Mouse (Mus musculus): ENCODE data around the gene Ciao2a. TPM values are rescaled to one million over a fixed set of nuclear protein-coding genes. Genes with fewer than 3 reads are reported as not detected.

The Ciao2a gene
- polyA plus RNA-seq, 1 experiment from 2014 or later = 61.0 TPM

DNA sequence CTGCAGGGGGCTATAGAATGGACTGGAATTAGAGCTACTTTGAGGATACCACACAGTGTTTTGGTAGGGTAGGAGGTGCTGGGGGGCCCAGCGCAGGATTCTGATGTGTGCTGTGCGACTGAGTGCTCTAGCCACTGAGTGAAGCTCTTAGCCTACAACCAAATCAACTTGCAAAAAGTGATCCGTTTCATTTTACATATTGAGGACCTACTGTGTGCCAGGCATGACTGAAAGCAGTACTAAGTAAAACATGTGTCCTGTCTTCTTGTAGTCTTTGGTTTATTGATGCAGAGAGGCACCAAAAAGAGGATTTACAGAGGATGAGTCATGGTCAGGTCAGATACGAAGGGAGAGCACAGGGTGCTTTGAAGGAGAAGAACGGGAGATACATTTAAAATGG is 40.8 kb downstream of the Ciao2a start:
- ATAC-seq = no peak
- no peak overlapping the region for H3K4me2 ChIP-seq (ENCODE audit: low read length)
- H3K4me3 ChIP-seq (ENCODE audit: low read depth, low read length) = no peak overlapping the region
- H3K36me3 ChIP-seq (ENCODE audit: control insufficient read depth, insufficient read depth, low read length) = no peaks in the 10 kb centered on the region
- WGBS = 81% methylated on average over 5 of the region's 5 CpGs
- no peaks in the 10 kb centered on the region for H3K9me3 ChIP-seq (replicated peaks; ENCODE audit: control insufficient read depth, low read length, poor library complexity, severe bottlenecking)
- no peaks in the 10 kb centered on the region for H3K27me3 ChIP-seq (ENCODE audit: control insufficient read depth, insufficient read depth, low read depth, low read length)
- no peak overlapping the region for H3K9ac ChIP-seq (ENCODE audit: low read depth, low read length)
- H3K4me1 ChIP-seq (ENCODE audit: control insufficient read depth, insufficient read depth, low read length) = peaks cover 5% of the 10 kb centered on the region; the same call in 1 of the 2 replicates
- H3K27ac ChIP-seq (ENCODE audit: low read length) = no peak overlapping the region

DNA sequence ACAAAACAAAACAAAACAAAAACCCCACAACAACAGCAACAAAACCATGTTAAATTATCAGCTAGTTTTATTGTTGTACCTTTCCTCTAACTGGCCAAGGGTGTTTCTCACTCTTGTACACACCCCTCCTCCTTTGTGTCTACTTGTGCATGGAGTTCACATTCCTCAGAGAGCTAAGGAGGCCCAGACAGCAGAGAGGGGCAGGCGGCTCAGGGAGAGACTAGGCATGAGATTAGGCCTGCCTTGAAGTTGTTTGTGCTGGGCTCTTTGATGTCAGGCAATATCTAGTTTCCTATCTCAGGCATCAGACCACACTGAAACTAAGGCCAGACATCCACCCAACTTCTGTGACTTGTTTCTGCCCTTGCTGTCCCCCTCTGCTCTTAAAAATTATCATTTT is 41.8 kb downstream of the Ciao2a start:
- 5% methylated on average over 1 of the region's 1 CpGs for WGBS
- no peak for ATAC-seq

DNA sequence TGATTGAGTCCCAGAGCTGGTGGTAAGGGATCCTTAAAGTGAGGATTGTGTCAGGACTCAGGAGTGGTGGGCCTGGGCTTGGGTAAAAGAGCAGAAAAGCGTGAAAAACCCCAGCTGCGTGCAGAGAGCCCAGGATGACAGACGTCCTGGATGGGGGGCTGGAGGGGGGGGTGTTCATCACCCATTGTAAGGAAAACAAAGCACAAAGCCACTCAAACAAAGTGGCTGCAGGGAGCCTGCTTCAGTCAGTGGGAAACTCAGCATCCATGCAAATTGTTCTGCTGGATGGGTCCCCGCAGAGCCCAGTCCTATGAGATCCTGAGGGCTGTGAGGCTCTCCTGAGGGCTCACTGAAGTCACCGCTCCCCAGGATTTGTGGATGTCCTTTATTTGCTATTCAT is 44.1 kb downstream of the Ciao2a start:
- H3K4me1 ChIP-seq (ENCODE audit: control insufficient read depth, insufficient read depth, low read length) = peaks cover 5% of the 10 kb centered on the region; the same call in 1 of the 2 replicates
- no peak overlapping the region for H3K27ac ChIP-seq (ENCODE audit: low read length)
- no peak overlapping the region for H3K9ac ChIP-seq (ENCODE audit: low read depth, low read length)
- no peaks in the 10 kb centered on the region for H3K27me3 ChIP-seq (ENCODE audit: control insufficient read depth, insufficient read depth, low read depth, low read length)
- no peak overlapping the region for H3K4me3 ChIP-seq (ENCODE audit: low read depth, low read length)
- 12% methylated on average over 5 of the region's 5 CpGs for WGBS
- H3K36me3 ChIP-seq (ENCODE audit: control insufficient read depth, insufficient read depth, low read length) = no peaks in the 10 kb centered on the region
- H3K4me2 ChIP-seq (ENCODE audit: low read length) = no peak overlapping the region
- ATAC-seq = no peak
- H3K9me3 ChIP-seq (replicated peaks; ENCODE audit: control insufficient read depth, low read length, poor library complexity, severe bottlenecking) = no peaks in the 10 kb centered on the region

More for the DNA sequence above, 41.8 kb downstream of the Ciao2a start:
- Histone ChIP-seq H3K9me3 (replicated peaks; ENCODE audit: control insufficient read depth, low read length, poor library complexity, severe bottlenecking) (no peaks in the 10 kb centered on the region), H3K9ac (ENCODE audit: low read depth, low read length) (no peak overlapping the region), H3K4me2 (ENCODE audit: low read length) (no peak overlapping the region), H3K27me3 (ENCODE audit: control insufficient read depth, insufficient read depth, low read depth, low read length) (no peaks in the 10 kb centered on the region), H3K36me3 (ENCODE audit: control insufficient read depth, insufficient read depth, low read length) (no peaks in the 10 kb centered on the region), H3K4me1 (ENCODE audit: control insufficient read depth, insufficient read depth, low read length) (peaks cover 5% of the 10 kb centered on the region; the same call in 1 of the 2 replicates), H3K4me3 (ENCODE audit: low read depth, low read length) (no peak overlapping the region), H3K27ac (ENCODE audit: low read length) (no peak overlapping the region)

DNA sequence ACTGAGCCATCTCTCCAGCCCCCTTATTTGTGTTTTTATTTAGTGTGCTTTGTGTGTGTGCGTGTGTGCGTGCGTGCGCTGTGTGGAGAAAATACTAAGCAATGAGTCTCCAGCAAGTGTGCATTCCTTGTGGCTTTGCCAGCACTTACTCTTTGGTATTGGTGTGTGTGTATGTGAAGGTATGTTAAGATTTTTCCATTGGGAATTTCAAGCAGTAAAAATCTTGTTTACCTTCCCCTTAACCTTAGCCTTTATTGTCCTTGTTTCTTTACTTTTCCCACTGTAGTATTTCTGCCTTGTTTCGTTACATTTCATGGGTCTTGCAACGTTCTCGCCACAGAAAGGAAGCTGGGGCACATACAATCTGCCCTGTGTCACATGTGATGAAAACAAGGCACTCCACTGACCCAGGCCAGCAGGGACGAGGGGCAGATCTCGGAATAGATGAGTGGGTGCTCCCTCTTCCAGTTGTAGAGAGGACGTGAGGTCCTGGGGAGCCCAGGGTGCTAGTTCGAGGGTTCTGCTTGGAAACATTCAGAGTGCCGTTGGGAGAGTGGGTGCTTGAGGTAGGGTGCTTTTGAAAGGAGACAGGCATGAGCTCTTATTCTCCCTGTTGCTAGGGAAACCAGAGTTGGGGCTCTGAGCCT is 45.0 kb downstream of the Ciao2a start:
- ATAC-seq = no peak
- Histone ChIP-seq H3K27ac (ENCODE audit: low read length) (no peak overlapping the region), H3K4me1 (ENCODE audit: control insufficient read depth, insufficient read depth, low read length) (peaks cover 5% of the 10 kb centered on the region; the same call in 1 of the 2 replicates), H3K36me3 (ENCODE audit: control insufficient read depth, insufficient read depth, low read length) (no peaks in the 10 kb centered on the region), H3K9me3 (replicated peaks; ENCODE audit: control insufficient read depth, low read length, poor library complexity, severe bottlenecking) (no peaks in the 10 kb centered on the region), H3K9ac (ENCODE audit: low read depth, low read length) (no peak overlapping the region), H3K27me3 (ENCODE audit: control insufficient read depth, insufficient read depth, low read depth, low read length) (no peaks in the 10 kb centered on the region), H3K4me3 (ENCODE audit: low read depth, low read length) (no peak overlapping the region), H3K4me2 (ENCODE audit: low read length) (no peak overlapping the region)
- WGBS = 49% methylated on average over 12 of the region's 12 CpGs

DNA sequence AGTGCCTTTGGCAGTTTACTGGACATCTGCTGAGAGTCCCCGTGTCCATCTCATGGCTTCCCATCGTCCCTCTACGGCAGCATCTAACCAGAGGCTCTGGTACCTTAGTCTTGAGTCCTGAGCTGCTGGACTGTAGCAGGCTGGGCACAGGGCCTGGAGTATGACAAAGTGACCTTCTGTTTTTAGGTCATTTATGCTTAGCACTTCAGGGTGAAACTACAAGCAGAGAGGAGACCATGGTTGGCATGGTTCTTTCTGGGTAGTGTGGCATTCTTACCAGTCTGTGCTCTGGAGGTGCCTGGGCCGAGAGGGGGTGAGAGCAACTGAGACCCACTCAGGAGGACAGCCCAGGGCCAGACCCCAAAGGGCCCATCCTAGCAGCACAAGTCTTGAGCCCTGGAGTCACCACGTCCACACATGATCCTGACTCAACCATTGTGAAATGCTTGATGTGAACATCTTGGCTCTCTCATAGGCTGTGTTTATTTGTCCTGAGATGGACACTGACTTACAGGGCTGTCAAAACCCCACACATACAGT is 47.0 kb downstream of the Ciao2a start:
- no peaks in the 10 kb centered on the region for H3K9me3 ChIP-seq (replicated peaks; ENCODE audit: control insufficient read depth, low read length, poor library complexity, severe bottlenecking)
- no peak overlapping the region for H3K27ac ChIP-seq (ENCODE audit: low read length)
- WGBS = 98% methylated on average over 5 of the region's 5 CpGs
- H3K4me2 ChIP-seq (ENCODE audit: low read length) = no peak overlapping the region
- H3K27me3 ChIP-seq (ENCODE audit: control insufficient read depth, insufficient read depth, low read depth, low read length) = no peaks in the 10 kb centered on the region
- no peak overlapping the region for H3K4me3 ChIP-seq (ENCODE audit: low read depth, low read length)
- peaks cover 5% of the 10 kb centered on the region; the same call in 1 of the 2 replicates for H3K4me1 ChIP-seq (ENCODE audit: control insufficient read depth, insufficient read depth, low read length)
- no peaks in the 10 kb centered on the region for H3K36me3 ChIP-seq (ENCODE audit: control insufficient read depth, insufficient read depth, low read length)
- H3K9ac ChIP-seq (ENCODE audit: low read depth, low read length) = no peak overlapping the region
- ATAC-seq = no peak

DNA sequence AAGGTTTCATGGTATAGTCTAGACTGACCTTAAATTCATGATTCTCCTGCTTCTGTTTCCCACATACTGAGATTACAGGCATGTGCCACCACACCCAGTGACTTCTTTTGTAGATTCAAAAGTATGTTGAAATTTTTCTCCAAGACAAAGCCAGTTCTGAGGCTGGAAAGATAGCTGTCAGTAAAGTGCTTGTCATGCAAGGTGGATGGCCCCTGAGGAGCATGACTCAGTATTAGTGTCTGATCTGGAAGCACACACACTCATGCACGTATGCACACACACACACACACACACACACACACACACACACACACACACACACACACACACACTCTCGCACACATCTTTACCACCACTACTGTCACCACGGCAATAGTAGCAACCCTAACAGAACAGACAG is 48.6 kb downstream of the Ciao2a start:
- peaks cover 5% of the 10 kb centered on the region; the same call in 1 of the 2 replicates for H3K4me1 ChIP-seq (ENCODE audit: control insufficient read depth, insufficient read depth, low read length)
- H3K4me3 ChIP-seq (ENCODE audit: low read depth, low read length) = no peak overlapping the region
- no peaks in the 10 kb centered on the region for H3K27me3 ChIP-seq (ENCODE audit: control insufficient read depth, insufficient read depth, low read depth, low read length)
- H3K9me3 ChIP-seq (replicated peaks; ENCODE audit: control insufficient read depth, low read length, poor library complexity, severe bottlenecking) = no peaks in the 10 kb centered on the region
- no peak for ATAC-seq
- H3K36me3 ChIP-seq (ENCODE audit: control insufficient read depth, insufficient read depth, low read length) = no peaks in the 10 kb centered on the region
- H3K4me2 ChIP-seq (ENCODE audit: low read length) = no peak overlapping the region
- H3K27ac ChIP-seq (ENCODE audit: low read length) = no peak overlapping the region
- WGBS = 87% methylated on average over 3 of the region's 3 CpGs
- H3K9ac ChIP-seq (ENCODE audit: low read depth, low read length) = no peak overlapping the region

DNA sequence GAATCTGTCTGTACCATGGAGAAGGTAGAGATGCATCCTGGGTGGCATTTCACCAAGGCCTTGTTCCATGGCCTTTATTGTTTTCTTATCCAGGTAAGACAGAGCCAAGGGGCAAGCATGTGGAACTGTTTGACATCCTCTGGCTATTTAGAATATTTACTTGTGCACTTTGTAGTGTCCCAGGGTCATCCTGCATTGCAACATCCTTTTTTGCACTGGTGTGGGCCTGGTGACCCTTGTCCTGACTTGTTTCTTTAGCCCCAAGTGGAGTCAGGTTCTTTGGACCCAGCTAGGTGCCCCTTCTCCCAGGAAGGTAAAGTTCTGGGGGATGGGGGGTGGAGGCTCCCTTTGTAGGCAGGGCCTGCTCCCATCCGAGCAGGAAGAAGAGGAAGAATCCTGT is 51.6 kb downstream of the Ciao2a start:
- Histone ChIP-seq H3K4me3 (ENCODE audit: low read depth, low read length) (no peak overlapping the region), H3K36me3 (ENCODE audit: control insufficient read depth, insufficient read depth, low read length) (no peaks in the 10 kb centered on the region), H3K27me3 (ENCODE audit: control insufficient read depth, insufficient read depth, low read depth, low read length) (no peaks in the 10 kb centered on the region), H3K9me3 (replicated peaks; ENCODE audit: control insufficient read depth, low read length, poor library complexity, severe bottlenecking) (no peaks in the 10 kb centered on the region), H3K4me2 (ENCODE audit: low read length) (no peak overlapping the region), H3K27ac (ENCODE audit: low read length) (no peak overlapping the region), H3K4me1 (ENCODE audit: control insufficient read depth, insufficient read depth, low read length) (no peaks in the 10 kb centered on the region), H3K9ac (ENCODE audit: low read depth, low read length) (no peak overlapping the region)
- no peak for ATAC-seq
- 12% methylated on average over 1 of the region's 1 CpGs for WGBS

DNA sequence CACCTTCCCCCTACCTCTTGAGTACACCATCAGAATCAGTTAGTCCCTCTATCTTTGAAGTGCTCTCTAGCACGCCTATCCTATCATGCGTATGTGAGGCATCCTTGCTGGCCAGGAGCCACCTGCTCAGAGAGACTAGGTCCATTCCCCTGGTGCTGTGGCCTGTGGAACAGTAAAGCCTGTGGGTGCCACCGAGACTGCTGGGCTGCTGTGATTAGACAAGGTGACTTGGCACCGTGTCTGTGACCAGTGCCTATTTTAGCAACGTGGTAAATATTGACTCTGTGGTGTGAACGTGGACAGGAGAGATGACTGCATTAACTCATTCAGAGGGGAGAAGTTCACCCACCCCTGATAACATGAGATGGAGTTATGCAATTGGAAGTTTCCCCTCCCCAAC is 53.4 kb downstream of the Ciao2a start:
- no peaks in the 10 kb centered on the region for H3K4me1 ChIP-seq (ENCODE audit: control insufficient read depth, insufficient read depth, low read length)
- no peak for ATAC-seq
- WGBS = 88% methylated on average over 6 of the region's 6 CpGs
- H3K36me3 ChIP-seq (ENCODE audit: control insufficient read depth, insufficient read depth, low read length) = no peaks in the 10 kb centered on the region
- no peaks in the 10 kb centered on the region for H3K9me3 ChIP-seq (replicated peaks; ENCODE audit: control insufficient read depth, low read length, poor library complexity, severe bottlenecking)
- H3K4me2 ChIP-seq (ENCODE audit: low read length) = no peak overlapping the region
- H3K27me3 ChIP-seq (ENCODE audit: control insufficient read depth, insufficient read depth, low read depth, low read length) = no peaks in the 10 kb centered on the region
- no peak overlapping the region for H3K27ac ChIP-seq (ENCODE audit: low read length)
- no peak overlapping the region for H3K9ac ChIP-seq (ENCODE audit: low read depth, low read length)
- H3K4me3 ChIP-seq (ENCODE audit: low read depth, low read length) = no peak overlapping the region

DNA sequence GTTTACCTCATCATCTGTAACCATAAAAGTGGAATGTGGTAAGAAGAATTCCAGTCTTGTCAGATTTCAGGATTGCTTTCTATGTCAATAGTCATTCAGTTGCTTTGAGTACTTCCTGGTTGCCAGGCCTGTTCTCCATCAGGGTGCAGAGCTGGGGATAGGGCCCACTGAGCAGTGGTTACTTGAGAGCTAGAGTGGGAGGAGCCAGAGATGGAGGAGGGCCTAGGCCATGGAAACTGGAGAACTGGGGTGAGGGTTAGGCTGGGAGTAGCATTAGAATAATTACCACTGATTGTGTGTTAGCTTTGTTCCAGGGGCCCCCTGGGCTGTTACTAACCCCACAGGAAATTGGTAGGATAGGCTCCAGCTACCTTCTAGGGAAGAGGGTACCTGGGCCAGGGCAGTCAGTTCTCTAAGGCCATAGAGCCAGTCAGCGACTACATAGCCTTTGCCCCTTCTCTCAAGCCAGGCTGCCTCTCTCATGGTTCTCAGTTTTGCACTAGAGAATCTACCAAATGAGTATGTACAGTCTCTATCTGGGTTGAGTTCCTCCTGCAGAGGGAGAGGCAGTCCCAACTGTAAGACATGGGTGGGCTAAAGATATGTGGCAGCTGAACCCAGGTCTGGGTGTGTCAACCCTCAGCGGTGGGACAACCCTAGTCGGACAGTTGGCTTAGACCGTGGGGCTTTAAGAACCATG is 54.9 kb downstream of the Ciao2a start:
- no peak overlapping the region for H3K4me2 ChIP-seq (ENCODE audit: low read length)
- H3K4me1 ChIP-seq (ENCODE audit: control insufficient read depth, insufficient read depth, low read length) = no peaks in the 10 kb centered on the region
- no peaks in the 10 kb centered on the region for H3K27me3 ChIP-seq (ENCODE audit: control insufficient read depth, insufficient read depth, low read depth, low read length)
- H3K9me3 ChIP-seq (replicated peaks; ENCODE audit: control insufficient read depth, low read length, poor library complexity, severe bottlenecking) = no peaks in the 10 kb centered on the region
- no peak overlapping the region for H3K9ac ChIP-seq (ENCODE audit: low read depth, low read length)
- no peak for ATAC-seq
- no peak overlapping the region for H3K4me3 ChIP-seq (ENCODE audit: low read depth, low read length)
- 79% methylated on average over 4 of the region's 4 CpGs for WGBS
- no peaks in the 10 kb centered on the region for H3K36me3 ChIP-seq (ENCODE audit: control insufficient read depth, insufficient read depth, low read length)
- H3K27ac ChIP-seq (ENCODE audit: low read length) = no peak overlapping the region

Data from midbrain, embryonic 16.5 days (tissue).